8 mouse cellular contexts compared by ENCODE assay signal in the genomic region with DNA sequence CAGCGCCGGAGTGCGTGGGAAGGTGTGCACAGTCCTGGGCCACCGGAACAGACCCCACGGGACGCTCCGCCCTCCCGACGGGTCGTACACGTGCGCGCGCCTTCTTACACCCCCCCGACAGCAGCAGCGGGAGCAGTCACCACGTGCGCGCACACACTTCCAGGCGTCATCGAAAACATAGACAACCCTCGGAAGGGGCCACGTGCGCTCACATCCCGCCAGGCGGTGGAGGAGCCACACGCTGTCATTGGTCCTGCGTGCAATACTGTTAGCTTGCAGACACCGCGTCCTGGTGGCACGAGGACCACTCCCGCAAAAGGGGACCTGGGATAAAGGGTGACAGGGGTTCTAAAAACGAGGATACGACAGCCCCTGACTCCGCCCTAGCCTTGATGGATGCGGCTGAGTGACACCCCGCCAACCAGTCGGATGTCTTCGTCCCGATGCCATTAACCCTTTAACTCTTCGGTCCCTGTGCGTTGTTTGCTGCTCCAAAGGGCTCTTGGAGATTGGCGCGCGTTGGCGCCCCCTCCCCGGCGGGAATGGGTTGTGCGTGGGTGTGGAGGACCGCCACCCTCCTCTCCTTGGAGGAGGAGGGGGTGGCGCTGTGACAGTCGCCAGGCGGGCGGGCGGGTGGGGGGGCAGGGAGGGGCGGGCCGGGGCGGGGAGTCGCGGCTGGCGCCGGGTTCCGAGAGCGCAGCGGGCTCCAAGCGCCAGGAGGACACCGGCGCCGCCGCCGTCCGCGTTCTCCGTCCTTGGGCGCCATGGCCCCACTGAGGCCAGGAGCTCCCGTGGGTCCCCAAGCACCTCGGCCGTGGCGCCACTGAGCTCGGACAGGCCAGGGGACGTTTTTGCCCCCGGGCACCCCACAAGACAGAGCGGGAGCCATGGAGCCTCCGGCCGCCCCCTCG. TPM values are rescaled to one million over a fixed set of nuclear protein-coding genes. Genes with fewer than 3 reads are reported as not detected.
DNase-seq lines count a peak whose midpoint lies in the region; ATAC-seq and TF ChIP-seq lines count a peak whose summit lies in the region.

A gene (plus strand): TSS at position 674 of the 911 bp plus-strand sequence.

- ATAC-seq in forebrain, embryonic 13.5 days = peak; percentile 51; the same call in 1 of the 2 replicates
- no peak for ATAC-seq in heart, embryonic 16.5 days (replicated peaks; ENCODE audit: extremely low read depth, insufficient read depth, low FRiP score)
- no peak for ATAC-seq in liver, embryonic 16.5 days (ENCODE audit: low read depth)

- peak; percentile 31; the same call in 1 of the 2 replicates for TF ChIP-seq POLR2A in testis, adult 2 months (IDR thresholded peaks at IDR 0.05; ENCODE audit: control insufficient read depth, low read depth, low read length)

- no peak for TF ChIP-seq CTCF in testis, adult 2 months (IDR thresholded peaks at IDR 0.05; ENCODE audit: control insufficient read depth, insufficient read depth, insufficient replicate concordance, low read depth, low read length)

- DNase-seq in testis, postnatal 10 days (ENCODE audit: low spot score) = no peak
- DNase-seq in kidney, postnatal 25 days = peak; percentile 37 to 73
- peak; percentile 85 for DNase-seq in right cerebral cortex, adult 18-20 months
- DNase-seq in urinary bladder, adult 2 months (ENCODE audit: low spot score) = no peak

- peak within 1 kb of the TSS; percentile 69 for H3K4me2 ChIP-seq in forebrain, embryonic 13.5 days
- H3K4me2 ChIP-seq in heart, embryonic 16.5 days (ENCODE audit: low read depth, low read length) = peak within 1 kb of the TSS; percentile 86
- H3K4me2 ChIP-seq in liver, embryonic 16.5 days (ENCODE audit: low read depth, low read length) = peak within 1 kb of the TSS; percentile 61

- H3K4me1 ChIP-seq in testis, adult 2 months (ENCODE audit: control insufficient read depth, insufficient read depth, low read length) = peaks cover 34% of the 10 kb centered on the region
- H3K4me1 ChIP-seq in forebrain, embryonic 13.5 days = peaks cover 43% of the 10 kb centered on the region
- peaks cover 46% of the 10 kb centered on the region for H3K4me1 ChIP-seq in heart, embryonic 16.5 days (ENCODE audit: control insufficient read depth, insufficient read depth, low read length)
- H3K4me1 ChIP-seq in liver, embryonic 16.5 days (ENCODE audit: control insufficient read depth, low read depth, low read length) = peaks cover 60% of the 10 kb centered on the region

- 2% methylated on average over 71 of the region's 86 CpGs for WGBS in forebrain, embryonic 13.5 days
- WGBS in heart, embryonic 16.5 days = 1% methylated on average over 72 of the region's 86 CpGs
- under 1% methylated on average over 85 of the region's 86 CpGs for WGBS in liver, embryonic 16.5 days (ENCODE audit: insufficient replicate concordance)

- no peaks in the 10 kb centered on the region for H3K9me3 ChIP-seq in forebrain, embryonic 13.5 days (replicated peaks)
- H3K9me3 ChIP-seq in heart, embryonic 16.5 days (replicated peaks; ENCODE audit: control insufficient read depth, low read length) = no peaks in the 10 kb centered on the region
- H3K9me3 ChIP-seq in liver, embryonic 16.5 days (replicated peaks; ENCODE audit: control insufficient read depth, low read length) = no peaks in the 10 kb centered on the region

- H3K27me3 ChIP-seq in testis, adult 2 months (ENCODE audit: control insufficient read depth, insufficient read depth, low read length) = no peaks in the 10 kb centered on the region
- peaks cover 75% of the 10 kb centered on the region for H3K27me3 ChIP-seq in forebrain, embryonic 13.5 days
- peaks cover 38% of the 10 kb centered on the region for H3K27me3 ChIP-seq in heart, embryonic 16.5 days (ENCODE audit: control insufficient read depth, insufficient read depth, low read length)
- peaks cover 57% of the 10 kb centered on the region for H3K27me3 ChIP-seq in liver, embryonic 16.5 days (ENCODE audit: control insufficient read depth, insufficient read depth, low read depth, low read length)

- peak within 1 kb of the TSS; percentile 81 for H3K4me3 ChIP-seq in testis, adult 2 months (ENCODE audit: control insufficient read depth, low read depth, low read length)
- peak within 1 kb of the TSS; percentile 44 for H3K4me3 ChIP-seq in forebrain, embryonic 13.5 days
- peak within 1 kb of the TSS; percentile 56 for H3K4me3 ChIP-seq in heart, embryonic 16.5 days (ENCODE audit: low read length)
- H3K4me3 ChIP-seq in liver, embryonic 16.5 days (ENCODE audit: low read depth, low read length) = peak within 1 kb of the TSS; percentile 53

- peak within 1 kb of the TSS; percentile 52 for H3K9ac ChIP-seq in forebrain, embryonic 13.5 days
- H3K9ac ChIP-seq in heart, embryonic 16.5 days (ENCODE audit: low read length) = peak within 1 kb of the TSS; percentile 69
- H3K9ac ChIP-seq in liver, embryonic 16.5 days (ENCODE audit: low read depth, low read length) = peak within 1 kb of the TSS; percentile 41; the same call in 1 of the 2 replicates

- H3K27ac ChIP-seq in testis, adult 2 months (ENCODE audit: control insufficient read depth, insufficient read depth, low read depth, low read length) = no peak within 1 kb of the TSS
- H3K27ac ChIP-seq in forebrain, embryonic 13.5 days = no peak within 1 kb of the TSS
- H3K27ac ChIP-seq in heart, embryonic 16.5 days (ENCODE audit: low read length) = no peak within 1 kb of the TSS
- H3K27ac ChIP-seq in liver, embryonic 16.5 days (ENCODE audit: low read length) = no peak within 1 kb of the TSS

- H3K36me3 ChIP-seq in testis, adult 2 months (ENCODE audit: control insufficient read depth, insufficient read depth, low read length) = no peaks in the 10 kb centered on the region
- H3K36me3 ChIP-seq in forebrain, embryonic 13.5 days (ENCODE audit: poor library complexity, severe bottlenecking) = no peaks in the 10 kb centered on the region
- no peaks in the 10 kb centered on the region for H3K36me3 ChIP-seq in heart, embryonic 16.5 days (ENCODE audit: control insufficient read depth, insufficient read depth)
- no peaks in the 10 kb centered on the region for H3K36me3 ChIP-seq in liver, embryonic 16.5 days (ENCODE audit: control insufficient read depth, insufficient read depth)

RNA-seq across cellular contexts. Expression of the gene that starts here (rescaled TPM):
- 80.2 and 82.0 TPM in 2 replicates for polyA plus RNA-seq in testis, adult 2 months (2012; rRNA removed)
- polyA plus RNA-seq in forebrain, embryonic 13.5 days (2015; fragmentation: Nextera tagmentation; extraction: Ambion mirVana) = 15.7 TPM in 2 replicates
- 15.0 and 16.7 TPM in 2 replicates for polyA plus RNA-seq in heart, embryonic 16.5 days (2015; fragmentation: Nextera tagmentation; extraction: Ambion mirVana)
- polyA plus RNA-seq in liver, embryonic 16.5 days (2015; fragmentation: Nextera tagmentation; extraction: Ambion mirVana) = 1.6 and 1.9 TPM in 2 replicates
- polyA plus RNA-seq in urinary bladder, adult 2 months (2012; rRNA removed) = 8.3 and 11.6 TPM in 2 replicates

Comparison
In these comparisons a context has a peak if more than half of its experiments do, and no peak if none do; other contexts are left out.
1. DNase-seq: peak in kidney, postnatal 25 days (2 of 2) and right cerebral cortex, adult 18-20 months (single experiment); none in testis, postnatal 10 days (single experiment) and urinary bladder, adult 2 months (single experiment).
2. Peak in every context shown above with its lines, with median percentiles within 50 percentile points of each other: H3K4me3 ChIP-seq, H3K4me2 ChIP-seq and H3K9ac ChIP-seq.